Mouse (Mus musculus): ENCODE results near the gene Tktl1.

- TF ChIP-seq POLR2A (IDR thresholded peaks at IDR 0.05; ENCODE audit: control insufficient read depth, extremely low read depth, insufficient read depth, low read length, poor library complexity) (no peak), CTCF (IDR thresholded peaks at IDR 0.05; ENCODE audit: borderline replicate concordance, control insufficient read depth, extremely low read depth, insufficient read depth, low read length, poor library complexity) (no peak)
Measured at GRCm38 (mm10) chrX:74257746-74258145, 80.7 kb downstream of the Tktl1 start.
